Mouse (Mus musculus) G1E (cell line): ENCODE measurements at regions not wholly inside any gene's neighbourhood (a gene's known extent, or its start where the extent isn't known, plus 50 kb on each side); places are given as distances from the start of the nearest gene placed in this dataset.

Experiments used
- CTCF ChIP-seq: IDR thresholded peaks from 2 replicates; pipeline ENCODE4 v1.5.1; 2012; ENCODE audit warnings: low read depth, low read length, inconsistent platforms, mixed read lengths
- GATA1 ChIP-seq: IDR thresholded peaks from 2 replicates; pipeline ENCODE4 v1.6.1; 2012; ENCODE audit warnings: borderline replicate concordance, low read length, inconsistent platforms, mixed read lengths
- POLR2AphosphoS5 ChIP-seq: IDR thresholded peaks from 2 replicates; pipeline ENCODE4 v1.6.1; 2012; ENCODE audit warnings: low read depth, low read length, inconsistent platforms; ENCODE audit not compliant: insufficient replicate concordance
- TAL1 ChIP-seq: conservative IDR thresholded peaks from 2 replicates; pipeline ENCODE4 v1.6.1; 2012; ENCODE audit warnings: low read depth, low read length, inconsistent platforms, mixed read lengths

DNA sequence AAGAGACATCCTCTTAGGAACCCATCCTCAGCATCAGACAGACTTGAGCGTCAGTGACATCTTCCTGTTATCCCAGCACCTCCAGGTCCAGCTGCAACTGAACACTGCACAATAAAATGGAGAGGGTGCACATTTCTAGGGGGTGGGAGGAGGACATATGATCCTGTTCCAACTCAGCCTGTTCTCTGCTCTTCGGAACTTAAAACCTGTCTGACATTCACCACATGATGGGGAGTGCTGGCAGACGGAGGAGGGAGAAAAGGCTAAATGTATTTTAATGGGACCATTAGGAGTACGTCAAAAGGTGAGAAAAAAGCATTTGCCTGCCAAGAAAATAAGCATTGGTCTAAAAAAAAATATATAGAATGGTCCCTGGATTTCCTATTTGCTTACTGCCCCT is 212.4 kb upstream of the Jarid2 start:
- TF ChIP-seq CTCF: no peak
- no peak for TF ChIP-seq GATA1
- TF ChIP-seq POLR2AphosphoS5: no peak
- no peak for TF ChIP-seq TAL1
